Mouse (Mus musculus) thymus, adult 2 months (tissue): ENCODE measurements around the gene Chmp2a.

ENCODE experiments used
- CTCF ChIP-seq: fragments of 200-500 bp; IDR thresholded peaks from 2 replicates; pipeline ENCODE4 v1.5.1; 2012; ENCODE audit warnings: mild to moderate bottlenecking, control low read depth, low read length, moderate library complexity, borderline replicate concordance; ENCODE audit not compliant: control insufficient read depth, poor library complexity, insufficient read depth; ENCODE audit errors: extremely low read depth
- POLR2A ChIP-seq: fragments of 200-500 bp; IDR thresholded peaks from 2 replicates; pipeline ENCODE4 v1.6.1; 2012; ENCODE audit warnings: mild to moderate bottlenecking, low read length, control low read depth, moderate library complexity; ENCODE audit not compliant: control insufficient read depth, poor library complexity, insufficient read depth; ENCODE audit errors: extremely low read depth

- TF ChIP-seq POLR2A (no peak), CTCF (no peak)
These were observed 19.3 kb upstream of the Chmp2a start for GRCm38 (mm10) chr7:13053961-13054286.
